Mouse (Mus musculus) midbrain, embryonic 15.5 days (tissue): ENCODE measurements around the gene Mipol1. TPM values are rescaled to one million over a fixed set of nuclear protein-coding genes. Genes with fewer than 3 reads are reported as not detected.
"Not testable (repeated sequence)": the region's sequence is repeated elsewhere in the genome, so short reads cannot be mapped to it uniquely, and the experiment has no call there.

Source experiments
- ATAC-seq: fragments of 200-750 bp; cut with Nextera tagmentation; replicated peaks from 2 replicates; pipeline ENCODE4 v1.8.0; 2017; ENCODE audit warnings: moderate TSS enrichment
- H3K27ac ChIP-seq: fragments of 300-500 bp; sonication (generic); 2 replicates; pipeline ENCODE4 v1.5.1; 2015; ENCODE audit warnings: mild to moderate bottlenecking, inconsistent platforms
- H3K27me3 ChIP-seq: fragments of 300-500 bp; sonication (generic); replicated peaks from 2 replicates; pipeline ENCODE4 v1.6.1; 2015; ENCODE audit warnings: inconsistent platforms
- H3K36me3 ChIP-seq: fragments of 300-500 bp; sonication (generic); replicated peaks from 2 replicates; pipeline ENCODE4 v1.6.1; 2015; ENCODE audit warnings: inconsistent platforms
- H3K4me1 ChIP-seq: fragments of 300-500 bp; sonication (generic); 2 replicates; pipeline ENCODE4 v1.6.1; 2015; ENCODE audit warnings: inconsistent platforms
- H3K4me2 ChIP-seq: fragments of 300-500 bp; sonication (generic); 2 replicates; pipeline ENCODE4 v1.6.1; 2015; ENCODE audit warnings: inconsistent platforms, mild to moderate bottlenecking, moderate library complexity
- H3K4me3 ChIP-seq: fragments of 300-500 bp; sonication (generic); 2 replicates; pipeline ENCODE4 v1.5.1; 2015; ENCODE audit warnings: mild to moderate bottlenecking, inconsistent platforms
- H3K9ac ChIP-seq: fragments of 300-500 bp; sonication (generic); 2 replicates; pipeline ENCODE4 v1.6.1; 2015; ENCODE audit warnings: mild to moderate bottlenecking, inconsistent platforms
- H3K9me3 ChIP-seq: fragments of 300-500 bp; sonication (generic); 2 replicates; pipeline ENCODE4 v1.6.1; 2016; ENCODE audit warnings: inconsistent platforms
- WGBS: fragments of 180-500 bp; shearing (Covaris S2); methylation state at CpG from one replicate; pipeline ENCODE4 v1.1.7; 2015; ENCODE audit warnings: mixed read lengths; 5-methylcytosine and 5-hydroxymethylcytosine counted together
- polyA plus RNA-seq: library from polyadenylated mRNA; unstranded; fragments of >200 nt; fragmentation: Nextera tagmentation; extraction: Ambion mirVana; gene quantifications from 2 replicates; pipeline ENCODE4 v1.2.1, GENCODE M21; 2015

Mipol1 gene
- polyA plus RNA-seq, 1 experiment from 2014 or later, result 4.3 TPM

- no peak overlapping the region for H3K4me3 ChIP-seq
- ATAC-seq, result no peak
These were observed 170.0 kb downstream of the Mipol1 start for GRCm38 (mm10) chr12:57400186-57400585.

GRCm38 (mm10) chr12:57401126-57401525 lies 170.9 kb downstream of the Mipol1 start:
- 0 out of 2 replicates have a peak overlapping the region, but pooled peaks have one; percentile 3 for H3K4me2 ChIP-seq
- 13% methylated on average over 7 of the region's 7 CpGs for WGBS
- ATAC-seq, result 0 out of 2 replicates have a peak, but pooled peaks have one; percentile 24

More at GRCm38 (mm10) chr12:57400186-57400585, 170.0 kb downstream of the Mipol1 start:
- WGBS, result 14% methylated on average over 4 of the region's 4 CpGs
- H3K9ac ChIP-seq, result no peak overlapping the region
- H3K36me3 ChIP-seq, result no peaks in the 10 kb centered on the region
- H3K4me1 ChIP-seq, result peaks cover 12% of the 10 kb centered on the region
- H3K9me3 ChIP-seq, result no peaks in the 10 kb centered on the region
- no peak overlapping the region for H3K4me2 ChIP-seq
- no peak overlapping the region for H3K27ac ChIP-seq
- H3K27me3 ChIP-seq, result no peaks in the 10 kb centered on the region; the same call in 1 of the 2 replicates

GRCm38 (mm10) chr12:57402360-57402759 lies 172.1 kb downstream of the Mipol1 start:
- Histone ChIP-seq H3K36me3 (no peaks in the 10 kb centered on the region), H3K4me2 (no peak overlapping the region), H3K4me1 (peaks cover 12% of the 10 kb centered on the region), H3K9ac (no peak overlapping the region), H3K4me3 (no peak overlapping the region), H3K9me3 (no peaks in the 10 kb centered on the region), H3K27me3 (no peaks in the 10 kb centered on the region; the same call in 1 of the 2 replicates), H3K27ac (no peak overlapping the region)
- WGBS, result 74% methylated on average over 6 of the region's 6 CpGs
- no peak for ATAC-seq

More at GRCm38 (mm10) chr12:57401126-57401525, 170.9 kb downstream of the Mipol1 start:
- H3K27me3 ChIP-seq, result no peaks in the 10 kb centered on the region; the same call in 1 of the 2 replicates
- no peaks in the 10 kb centered on the region for H3K9me3 ChIP-seq
- H3K9ac ChIP-seq, result no peak overlapping the region
- no peaks in the 10 kb centered on the region for H3K36me3 ChIP-seq
- H3K4me1 ChIP-seq, result peaks cover 12% of the 10 kb centered on the region
- H3K27ac ChIP-seq, result no peak overlapping the region
- H3K4me3 ChIP-seq, result no peak overlapping the region

GRCm38 (mm10) chr12:57409976-57410375 lies 179.7 kb downstream of the Mipol1 start:
- no peak overlapping the region for H3K4me2 ChIP-seq
- ATAC-seq, result no peak
- no peak overlapping the region for H3K9ac ChIP-seq
- no peak overlapping the region for H3K27ac ChIP-seq
- H3K36me3 ChIP-seq, result no peaks in the 10 kb centered on the region
- no peak overlapping the region for H3K4me3 ChIP-seq
- H3K9me3 ChIP-seq, result no peaks in the 10 kb centered on the region
- H3K27me3 ChIP-seq, result no peaks in the 10 kb centered on the region
- H3K4me1 ChIP-seq, result no peaks in the 10 kb centered on the region

GRCm38 (mm10) chr12:57413833-57414232 lies 183.6 kb downstream of the Mipol1 start:
- WGBS, result 90% methylated on average over 3 of the region's 3 CpGs
- no peak overlapping the region for H3K9ac ChIP-seq
- no peaks in the 10 kb centered on the region for H3K4me1 ChIP-seq
- no peaks in the 10 kb centered on the region for H3K27me3 ChIP-seq
- H3K4me2 ChIP-seq, result no peak overlapping the region
- H3K36me3 ChIP-seq, result no peaks in the 10 kb centered on the region
- H3K27ac ChIP-seq, result no peak overlapping the region
- no peaks in the 10 kb centered on the region for H3K9me3 ChIP-seq
- no peak for ATAC-seq
- H3K4me3 ChIP-seq, result no peak overlapping the region

- no peaks in the 10 kb centered on the region for H3K27me3 ChIP-seq
- H3K9ac ChIP-seq, result no peak overlapping the region
- H3K4me3 ChIP-seq, result no peak overlapping the region
- H3K4me2 ChIP-seq, result no peak overlapping the region
- ATAC-seq, result no peak
- WGBS, result 96% methylated on average over 5 of the region's 5 CpGs
- no peak overlapping the region for H3K27ac ChIP-seq
- no peaks in the 10 kb centered on the region for H3K36me3 ChIP-seq
- no peaks in the 10 kb centered on the region for H3K4me1 ChIP-seq
- H3K9me3 ChIP-seq, result no peaks in the 10 kb centered on the region
These were observed 194.7 kb downstream of the Mipol1 start for GRCm38 (mm10) chr12:57424902-57425301.

GRCm38 (mm10) chr12:57428243-57428642 lies 198.0 kb downstream of the Mipol1 start:
- Histone ChIP-seq H3K4me1 (no peaks in the 10 kb centered on the region), H3K4me2 (no peak overlapping the region), H3K9me3 (no peaks in the 10 kb centered on the region), H3K27ac (no peak overlapping the region), H3K4me3 (no peak overlapping the region), H3K36me3 (no peaks in the 10 kb centered on the region), H3K9ac (no peak overlapping the region), H3K27me3 (no peaks in the 10 kb centered on the region)
- WGBS, result 95% methylated on average over 3 of the region's 3 CpGs
- no peak for ATAC-seq

- no peak overlapping the region for H3K4me2 ChIP-seq
- ATAC-seq, result no peak
- WGBS, result 79% methylated on average over 2 of the region's 2 CpGs
- H3K27ac ChIP-seq, result no peak overlapping the region
- no peak overlapping the region for H3K4me3 ChIP-seq
- no peaks in the 10 kb centered on the region for H3K9me3 ChIP-seq
- H3K27me3 ChIP-seq, result no peaks in the 10 kb centered on the region
- no peaks in the 10 kb centered on the region for H3K4me1 ChIP-seq
- no peaks in the 10 kb centered on the region for H3K36me3 ChIP-seq
- H3K9ac ChIP-seq, result no peak overlapping the region
These were observed 198.5 kb downstream of the Mipol1 start for GRCm38 (mm10) chr12:57428767-57429166.

GRCm38 (mm10) chr12:57436939-57437659 lies 206.9 kb downstream of the Mipol1 start:
- not testable (repeated sequence) for H3K36me3 ChIP-seq, H3K4me3 ChIP-seq, H3K27ac ChIP-seq, H3K27me3 ChIP-seq, H3K9ac ChIP-seq, ATAC-seq, H3K4me2 ChIP-seq, H3K9me3 ChIP-seq, H3K4me1 ChIP-seq
- 55% methylated on average over 8 of the region's 8 CpGs for WGBS

- WGBS, result 53% methylated on average over 10 of the region's 10 CpGs
- Histone ChIP-seq H3K9me3 (no peaks in the 10 kb centered on the region), H3K4me1 (no peaks in the 10 kb centered on the region), H3K27me3 (no peaks in the 10 kb centered on the region), H3K9ac (no peak overlapping the region), H3K4me2 (no peak overlapping the region), H3K27ac (no peak overlapping the region), H3K36me3 (no peaks in the 10 kb centered on the region), H3K4me3 (no peak overlapping the region)
- ATAC-seq, result no peak
These were observed 214.2 kb downstream of the Mipol1 start for GRCm38 (mm10) chr12:57444281-57444903.

GRCm38 (mm10) chr12:57447331-57447730 lies 217.1 kb downstream of the Mipol1 start:
- Histone ChIP-seq H3K9me3 (no peaks in the 10 kb centered on the region), H3K27ac (no peak overlapping the region), H3K9ac (no peak overlapping the region), H3K4me3 (no peak overlapping the region), H3K27me3 (no peaks in the 10 kb centered on the region), H3K4me2 (no peak overlapping the region), H3K4me1 (no peaks in the 10 kb centered on the region), H3K36me3 (no peaks in the 10 kb centered on the region)
- ATAC-seq, result no peak
- WGBS, result 82% methylated on average over 3 of the region's 3 CpGs

GRCm38 (mm10) chr12:57449299-57449698 lies 219.1 kb downstream of the Mipol1 start:
- H3K36me3 ChIP-seq, result no peaks in the 10 kb centered on the region
- H3K4me2 ChIP-seq, result no peak overlapping the region
- no peaks in the 10 kb centered on the region for H3K27me3 ChIP-seq
- no peak for ATAC-seq
- no peaks in the 10 kb centered on the region for H3K4me1 ChIP-seq
- no peaks in the 10 kb centered on the region for H3K9me3 ChIP-seq
- no peak overlapping the region for H3K4me3 ChIP-seq
- H3K27ac ChIP-seq, result no peak overlapping the region
- no peak overlapping the region for H3K9ac ChIP-seq
- 79% methylated on average over 1 of the region's 1 CpGs for WGBS
